Mouse (Mus musculus) splenic B cell, adult 2 months (primary cell): ENCODE results near the gene Gzmk.

ENCODE experiments used
- DNase-seq: peaks from one replicate; pipeline ENCODE4 v3.0.0-alpha.2; 2011; ENCODE audit warnings: low read depth, low spot score
- H3K27me3 ChIP-seq: 2 replicates; pipeline ENCODE4 v1.6.1; 2012; ENCODE audit warnings: mild to moderate bottlenecking, low read length, moderate library complexity, mixed read lengths; ENCODE audit not compliant: control insufficient read depth, poor library complexity, insufficient read depth, severe bottlenecking
- H3K36me3 ChIP-seq: 2 replicates; pipeline ENCODE4 v1.6.1; 2012; ENCODE audit warnings: mild to moderate bottlenecking, low read length, moderate library complexity, mixed read lengths; ENCODE audit not compliant: control insufficient read depth, poor library complexity, insufficient read depth, severe bottlenecking

Gzmk gene

DNA sequence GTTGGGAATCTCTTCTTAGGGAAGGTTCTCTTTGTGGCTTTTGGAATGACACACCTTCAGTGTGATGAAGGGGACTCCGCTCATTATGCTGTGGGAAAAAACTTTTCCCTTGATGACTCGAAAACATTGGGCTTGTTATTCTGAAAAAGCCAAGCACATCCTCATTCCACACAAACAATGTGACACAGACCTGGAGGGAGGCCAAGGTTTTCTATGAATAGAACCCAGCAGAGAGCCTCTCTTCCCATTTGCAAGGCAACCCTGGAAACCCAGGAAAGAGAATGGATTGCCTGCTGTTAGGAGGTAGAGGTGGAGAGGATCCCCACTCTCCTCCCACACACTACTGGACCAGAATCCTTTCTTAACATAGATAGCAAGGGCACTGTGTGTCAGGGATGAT lies 1.6 kb downstream of the Gzmk start:
- Histone ChIP-seq H3K27me3 (no peaks in the 10 kb centered on the region), H3K36me3 (no peaks in the 10 kb centered on the region)
- DNase-seq, result no peak

DNA sequence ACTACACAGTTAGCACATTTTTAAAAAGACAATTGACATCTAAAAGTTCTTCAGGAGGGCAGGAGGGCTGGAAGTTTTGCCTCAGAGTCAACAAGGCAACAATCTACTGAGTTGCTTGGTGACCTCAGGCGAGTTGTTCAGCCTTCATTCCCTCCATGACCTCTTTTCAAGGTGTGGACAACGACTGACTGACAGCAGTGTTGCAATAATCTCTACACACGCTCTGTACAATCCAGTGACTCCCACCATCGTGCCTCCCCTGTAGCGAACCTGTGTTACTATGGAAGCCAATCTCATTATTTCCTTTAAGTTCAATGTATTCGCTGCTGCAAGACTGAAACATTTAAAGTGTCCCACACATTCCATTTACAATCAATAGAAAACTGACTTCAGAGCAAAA lies 3.9 kb downstream of the Gzmk start:
- DNase-seq, result no peak
- Histone ChIP-seq H3K27me3 (no peaks in the 10 kb centered on the region), H3K36me3 (no peaks in the 10 kb centered on the region)

DNA sequence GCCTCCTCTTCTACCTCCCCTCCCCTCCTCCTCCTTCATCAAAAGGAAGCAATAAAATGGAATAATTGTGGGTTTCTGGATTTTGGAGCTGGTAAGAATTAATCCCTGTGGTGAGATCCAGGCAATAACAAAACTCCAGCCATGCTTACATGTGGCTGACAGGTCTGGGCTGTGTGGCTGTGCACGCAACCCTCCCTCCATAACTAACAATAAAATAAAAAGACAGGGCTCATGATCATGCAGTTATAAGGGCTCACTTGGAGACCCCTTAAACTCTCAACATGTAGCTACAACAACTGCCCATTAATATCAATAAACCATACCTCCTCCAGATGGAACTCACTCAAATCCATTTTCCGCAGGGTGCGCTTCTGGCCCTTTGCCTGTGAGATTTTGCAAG lies 11.8 kb downstream of the Gzmk start:
- DNase-seq, result no peak
- Histone ChIP-seq H3K36me3 (no peaks in the 10 kb centered on the region), H3K27me3 (no peaks in the 10 kb centered on the region)

DNA sequence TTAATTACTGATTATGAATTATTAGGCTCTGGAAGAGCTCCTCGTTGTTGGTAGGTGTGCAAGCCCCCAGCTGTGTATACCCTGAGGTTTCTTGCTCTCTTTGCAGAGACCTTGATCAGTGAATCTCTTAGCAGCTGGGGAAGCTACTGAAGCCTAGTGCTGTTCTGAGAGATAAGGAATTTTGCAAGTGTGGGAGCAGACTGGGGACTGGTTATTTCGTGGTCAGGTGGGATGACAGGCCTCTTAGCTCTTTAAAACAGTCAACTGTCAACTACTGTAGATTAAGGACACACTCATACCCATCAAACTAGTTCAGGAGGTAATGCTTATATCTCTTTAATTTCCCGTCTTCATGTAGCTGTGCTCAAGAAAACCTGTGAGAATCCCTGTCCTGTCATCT lies 13.3 kb downstream of the Gzmk start:
- Histone ChIP-seq H3K27me3 (no peaks in the 10 kb centered on the region), H3K36me3 (no peaks in the 10 kb centered on the region)
- DNase-seq, result no peak

DNA sequence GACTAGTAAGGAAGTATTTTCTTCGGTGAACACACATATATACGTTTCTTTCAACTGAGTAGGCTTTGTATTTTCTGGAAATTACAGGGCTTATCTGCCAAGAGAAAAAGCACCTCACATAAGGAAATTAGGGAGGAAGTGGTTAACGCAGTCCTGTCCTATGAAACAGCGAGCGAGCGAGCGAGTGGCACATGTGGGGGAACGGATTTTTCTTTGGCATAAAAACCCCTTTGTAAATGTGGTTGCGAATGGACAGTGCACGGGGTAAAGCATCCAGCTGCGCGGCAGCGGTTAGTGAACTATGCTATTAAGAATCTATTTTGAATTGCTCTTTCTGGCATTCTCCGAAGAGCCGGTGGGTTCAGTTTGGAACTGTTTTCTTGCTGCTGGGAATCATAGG lies 14.4 kb downstream of the Gzmk start:
- no peaks in the 10 kb centered on the region for H3K36me3 ChIP-seq
- no peak for DNase-seq

DNA sequence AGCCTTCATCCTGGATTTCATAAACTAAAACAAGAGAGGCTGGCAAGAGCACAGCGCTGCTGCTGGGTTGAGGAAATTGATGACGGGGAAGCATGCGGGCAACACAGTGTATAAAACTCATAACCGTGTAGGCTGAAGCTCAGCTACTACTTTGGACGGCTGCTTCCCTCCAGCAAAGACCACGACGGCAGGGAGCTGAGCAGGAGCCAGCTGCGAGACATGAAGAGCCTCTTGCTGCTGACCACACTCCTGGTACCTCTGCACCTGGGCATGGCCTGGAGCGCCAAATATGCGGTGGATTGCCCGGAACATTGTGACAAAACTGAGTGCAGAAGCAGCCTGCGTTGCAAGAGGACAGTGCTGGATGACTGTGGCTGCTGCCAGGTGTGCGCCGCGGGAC lies 16.1 kb downstream of the Gzmk start, which contains the start of gene Esm1:
TSS of gene Esm1 (plus strand) at position 36 of the 400 bp plus-strand sequence.
- H3K27me3 ChIP-seq, result no peaks in the 10 kb centered on the region
- DNase-seq, result no peak
- no peaks in the 10 kb centered on the region for H3K36me3 ChIP-seq

More for the DNA sequence above, 14.4 kb downstream of the Gzmk start:
- H3K27me3 ChIP-seq, result no peaks in the 10 kb centered on the region

DNA sequence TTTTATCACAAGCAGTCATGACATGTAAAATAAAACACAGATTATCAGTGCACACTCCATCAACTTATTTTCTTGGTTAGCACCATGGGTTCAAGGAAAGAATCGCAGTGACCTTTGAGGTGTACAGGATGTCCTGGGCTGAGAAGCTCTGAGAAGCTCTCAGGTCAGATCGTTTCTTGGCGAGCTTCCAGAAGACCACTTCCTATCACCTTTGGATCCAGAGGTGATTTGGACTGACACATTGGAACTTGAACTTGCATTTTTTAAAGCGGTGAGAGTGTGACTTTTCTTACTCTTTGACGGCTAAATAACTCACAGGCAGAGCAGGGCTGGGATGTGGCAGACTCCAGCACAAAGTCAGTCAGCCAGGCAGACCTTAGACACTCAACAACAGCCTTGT lies 20.4 kb downstream of the Gzmk start:
- no peak for DNase-seq

DNA sequence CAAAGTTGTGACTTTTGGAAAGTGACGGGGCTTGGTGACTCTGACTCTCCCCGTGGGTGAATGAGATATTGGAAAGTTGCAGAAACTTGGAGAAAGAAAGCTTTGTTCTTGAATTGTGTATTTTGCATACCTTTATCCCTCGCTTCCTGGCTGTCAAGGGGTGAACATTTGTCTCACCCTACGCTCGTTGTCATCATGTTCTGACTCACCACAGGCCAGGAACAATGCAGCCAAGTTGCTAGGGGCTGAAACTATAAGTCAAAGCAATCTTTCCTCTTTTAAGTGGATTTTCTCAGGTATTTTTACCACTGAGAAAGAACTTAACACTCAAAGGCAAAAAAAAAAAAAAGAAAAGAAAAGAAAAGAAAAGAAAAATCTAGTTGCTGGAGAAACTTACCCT lies 22.6 kb downstream of the Gzmk start:
- no peaks in the 10 kb centered on the region for H3K36me3 ChIP-seq
- DNase-seq, result no peak
- no peaks in the 10 kb centered on the region for H3K27me3 ChIP-seq

More for the DNA sequence above, 20.4 kb downstream of the Gzmk start:
- Histone ChIP-seq H3K27me3 (no peaks in the 10 kb centered on the region), H3K36me3 (no peaks in the 10 kb centered on the region)

DNA sequence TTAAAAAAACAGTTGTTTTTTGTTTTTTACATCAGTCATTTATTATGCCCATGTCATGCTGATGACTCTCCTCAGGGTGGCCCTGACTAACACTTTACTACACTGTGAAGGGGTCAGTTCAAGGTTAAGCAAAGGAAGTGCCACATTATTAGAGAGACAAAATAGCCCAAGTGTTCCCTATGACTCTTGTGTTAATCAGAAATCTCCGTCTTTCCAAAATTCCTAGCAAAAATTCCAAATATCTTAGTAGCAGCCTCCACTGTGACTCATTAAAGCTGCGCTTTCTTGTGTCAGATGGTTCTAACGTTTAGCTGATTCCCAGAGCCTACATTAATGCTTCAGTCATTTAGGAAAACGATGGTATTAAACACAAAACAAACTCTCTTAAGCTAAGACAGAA lies 23.5 kb downstream of the Gzmk start:
- H3K36me3 ChIP-seq, result no peaks in the 10 kb centered on the region
- no peak for DNase-seq
- H3K27me3 ChIP-seq, result no peaks in the 10 kb centered on the region

DNA sequence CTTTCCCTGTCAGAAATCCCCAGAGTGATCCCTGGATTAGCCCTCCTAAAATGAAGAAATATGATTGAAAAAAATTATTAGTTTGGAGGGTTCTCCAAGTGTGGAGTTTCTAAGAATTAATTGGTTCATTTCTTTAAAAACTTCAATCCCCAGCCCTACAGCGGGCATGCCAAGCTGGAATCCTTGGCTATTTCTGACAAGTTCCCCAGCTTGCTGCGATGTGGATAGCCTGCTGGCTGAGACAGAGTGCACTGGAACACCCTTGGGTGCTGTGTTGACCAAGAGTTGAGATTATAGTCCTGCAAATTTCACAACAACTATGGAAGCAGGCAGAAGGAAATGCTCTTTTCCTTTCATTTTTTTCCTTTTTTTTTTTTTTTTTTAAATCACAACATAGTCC lies 24.1 kb downstream of the Gzmk start:
- Histone ChIP-seq H3K36me3 (no peaks in the 10 kb centered on the region), H3K27me3 (no peaks in the 10 kb centered on the region)
- DNase-seq, result no peak

DNA sequence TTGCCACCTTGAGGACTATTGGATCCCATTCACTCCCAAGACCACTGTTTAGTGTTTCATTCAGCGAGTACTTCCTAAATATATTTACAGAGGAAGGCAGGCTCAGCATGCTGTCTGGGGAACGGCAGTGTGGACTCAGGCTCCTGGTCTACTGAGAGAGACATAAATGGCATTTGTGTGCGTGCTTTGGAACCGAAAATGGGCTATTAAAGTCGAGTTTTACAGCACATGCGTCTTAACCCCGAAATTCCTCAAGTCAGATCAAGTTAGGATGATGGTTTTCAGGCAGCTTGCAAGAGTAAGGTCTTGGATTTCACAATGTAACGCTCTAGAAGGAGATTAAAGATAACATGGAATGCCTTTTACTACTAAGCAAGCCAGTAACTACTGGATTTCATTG lies 25.0 kb downstream of the Gzmk start:
- H3K27me3 ChIP-seq, result no peaks in the 10 kb centered on the region
- no peak for DNase-seq
- H3K36me3 ChIP-seq, result no peaks in the 10 kb centered on the region

DNA sequence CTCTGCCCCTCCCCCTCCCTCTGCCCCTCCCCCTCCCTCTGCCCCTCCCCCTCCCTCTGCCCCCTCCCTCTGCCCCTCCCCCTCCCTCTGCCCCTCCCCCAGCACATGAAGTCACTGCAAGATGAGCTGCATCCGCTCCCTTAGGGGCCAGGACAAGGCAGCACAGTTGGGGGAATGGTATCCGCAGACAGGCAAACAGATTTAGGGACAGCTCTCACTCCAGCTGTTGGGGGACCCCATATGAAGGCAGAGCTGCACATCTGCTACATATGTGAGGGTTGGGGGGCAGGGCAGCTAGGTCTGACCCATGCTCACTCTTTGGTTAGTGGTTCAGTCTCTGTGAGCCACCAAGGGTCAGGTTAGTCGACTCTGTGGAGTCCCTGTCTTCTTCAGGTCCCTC lies 26.4 kb downstream of the Gzmk start:
- no peaks in the 10 kb centered on the region for H3K36me3 ChIP-seq
- no peaks in the 10 kb centered on the region for H3K27me3 ChIP-seq
- no peak for DNase-seq

DNA sequence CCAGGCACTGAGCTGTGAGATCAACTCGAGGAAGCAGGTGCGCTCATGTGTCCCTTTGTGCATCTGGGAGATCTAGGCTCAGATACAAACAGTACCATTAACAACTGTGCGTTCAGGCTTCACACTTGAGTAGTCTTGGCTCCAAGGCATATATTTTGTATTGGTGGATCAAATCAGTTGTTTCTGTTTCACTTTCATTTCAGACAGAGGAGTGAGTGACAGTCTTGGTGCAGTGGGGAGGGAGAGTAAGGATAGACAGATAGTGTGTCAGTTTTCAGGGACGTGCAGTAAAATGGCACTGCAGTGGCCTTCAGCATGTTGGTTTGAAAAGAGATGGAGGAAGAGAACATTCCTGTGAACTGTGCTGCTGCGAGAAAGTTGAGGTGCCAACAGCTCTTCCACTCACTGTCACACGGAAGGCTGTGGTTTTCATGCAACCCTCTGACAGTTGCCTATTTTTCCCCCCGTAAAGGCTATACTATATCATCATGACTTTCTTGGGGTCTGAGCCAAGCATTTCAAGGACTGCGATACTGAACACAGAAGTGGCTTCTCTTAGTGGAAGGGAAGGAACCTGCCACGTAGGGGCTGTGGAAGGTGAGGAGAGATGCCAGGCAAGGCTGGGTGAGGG lies 27.7 kb downstream of the Gzmk start:
- Histone ChIP-seq H3K36me3 (no peaks in the 10 kb centered on the region), H3K27me3 (no peaks in the 10 kb centered on the region)
- peak; percentile 27 for DNase-seq

DNA sequence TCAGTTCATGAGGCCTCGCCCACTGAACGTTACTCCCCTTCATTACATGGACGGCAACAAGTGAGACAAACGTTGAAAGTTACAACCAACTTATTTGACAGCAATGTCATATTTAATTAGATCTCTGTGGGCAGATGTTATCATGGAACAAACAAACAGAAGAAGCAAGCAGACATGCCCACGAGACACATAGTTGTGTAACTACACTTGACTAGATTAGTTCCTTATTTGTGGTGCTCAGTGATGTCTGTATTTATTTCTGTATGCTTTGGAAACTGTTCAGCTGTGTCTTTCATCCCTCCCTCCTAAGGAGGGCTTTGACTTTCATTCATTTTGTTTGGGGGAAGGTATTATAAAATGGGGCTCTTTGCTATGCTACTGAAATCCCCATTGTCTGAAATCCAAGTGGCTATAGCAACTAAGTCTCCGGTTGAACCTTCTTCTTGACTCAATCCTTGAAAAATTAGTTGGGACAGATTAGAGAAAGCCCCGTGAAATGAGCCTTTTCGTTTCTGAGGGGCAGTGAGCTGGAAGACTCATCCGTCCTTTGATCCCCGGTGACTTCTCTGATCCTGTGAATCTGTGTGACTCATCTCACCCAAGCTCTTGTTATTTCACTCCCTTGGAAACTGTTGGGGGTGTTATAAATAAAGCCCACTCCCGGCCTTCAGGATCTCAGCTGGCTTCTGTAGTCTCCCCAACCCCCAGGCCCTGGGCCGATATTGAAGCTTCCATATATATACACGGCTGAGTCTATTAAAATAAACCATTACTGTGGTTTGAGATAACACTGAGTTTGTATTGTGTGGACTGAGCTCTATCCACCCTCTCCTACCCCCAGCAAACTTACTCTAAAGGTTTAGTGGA lies 28.7 kb downstream of the Gzmk start:
- Histone ChIP-seq H3K27me3 (no peaks in the 10 kb centered on the region), H3K36me3 (no peaks in the 10 kb centered on the region)
- no peak for DNase-seq

DNA sequence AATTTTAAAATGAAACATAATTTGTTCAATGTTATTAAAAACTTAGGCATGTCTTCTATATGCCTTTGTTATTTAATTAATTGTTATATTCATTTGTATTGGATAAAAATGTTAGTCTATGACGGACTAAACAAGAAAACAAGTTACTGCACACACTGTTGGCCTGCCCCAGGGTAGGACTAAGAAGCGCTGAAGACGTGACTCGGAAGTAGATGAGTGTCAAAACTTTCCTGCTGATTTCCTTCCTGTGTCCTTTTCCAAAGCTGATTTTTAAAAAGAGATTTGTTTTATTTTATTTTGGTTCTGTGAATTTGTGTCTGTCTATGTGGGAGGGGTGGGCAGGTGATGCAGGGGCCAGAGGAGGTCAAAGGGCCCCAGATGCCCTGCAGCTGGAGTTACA lies 42.0 kb downstream of the Gzmk start:
- no peaks in the 10 kb centered on the region for H3K27me3 ChIP-seq
- DNase-seq, result no peak

More for the DNA sequence above, 42.0 kb downstream of the Gzmk start:
- no peaks in the 10 kb centered on the region for H3K36me3 ChIP-seq
